Mouse (Mus musculus) T-helper 17 cell (primary cell): ENCODE measurements around the gene Rnf26.

Experiments
- in situ Hi-C, 2 experiments: fragments of 300-600 bp; cut with MboI, MseI; formaldehyde crosslinking; loops; 1 replicate in 1 of 2; 2 replicates in 1 of 2; pipeline ENCODE4 v1.15.1; 2025; ENCODE audit warnings: high pct_unique_total_duplicates in 2 of 2

The Rnf26 gene

DNA sequence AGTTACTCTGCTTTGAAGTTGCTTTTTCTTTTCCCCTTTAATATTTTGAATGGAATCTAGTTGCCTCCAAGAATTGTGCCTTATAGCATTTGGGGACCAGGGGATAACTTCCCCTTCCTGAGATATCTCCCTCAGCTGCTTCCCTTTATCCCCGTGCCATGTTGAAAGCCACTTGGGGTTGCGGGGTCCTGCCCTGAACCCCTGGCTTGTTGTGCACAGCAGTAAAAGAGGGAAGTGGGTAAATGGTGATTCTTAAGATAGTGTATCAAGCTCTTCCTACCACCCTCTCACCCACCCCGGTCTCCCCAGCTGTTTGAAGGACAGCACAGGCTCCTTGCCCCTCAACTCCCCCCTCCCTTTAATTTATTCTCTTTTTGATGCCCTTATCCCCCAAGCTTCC, 18.6 kb downstream of the Rnf26 start:
- in situ Hi-C loops = no loop called here

DNA sequence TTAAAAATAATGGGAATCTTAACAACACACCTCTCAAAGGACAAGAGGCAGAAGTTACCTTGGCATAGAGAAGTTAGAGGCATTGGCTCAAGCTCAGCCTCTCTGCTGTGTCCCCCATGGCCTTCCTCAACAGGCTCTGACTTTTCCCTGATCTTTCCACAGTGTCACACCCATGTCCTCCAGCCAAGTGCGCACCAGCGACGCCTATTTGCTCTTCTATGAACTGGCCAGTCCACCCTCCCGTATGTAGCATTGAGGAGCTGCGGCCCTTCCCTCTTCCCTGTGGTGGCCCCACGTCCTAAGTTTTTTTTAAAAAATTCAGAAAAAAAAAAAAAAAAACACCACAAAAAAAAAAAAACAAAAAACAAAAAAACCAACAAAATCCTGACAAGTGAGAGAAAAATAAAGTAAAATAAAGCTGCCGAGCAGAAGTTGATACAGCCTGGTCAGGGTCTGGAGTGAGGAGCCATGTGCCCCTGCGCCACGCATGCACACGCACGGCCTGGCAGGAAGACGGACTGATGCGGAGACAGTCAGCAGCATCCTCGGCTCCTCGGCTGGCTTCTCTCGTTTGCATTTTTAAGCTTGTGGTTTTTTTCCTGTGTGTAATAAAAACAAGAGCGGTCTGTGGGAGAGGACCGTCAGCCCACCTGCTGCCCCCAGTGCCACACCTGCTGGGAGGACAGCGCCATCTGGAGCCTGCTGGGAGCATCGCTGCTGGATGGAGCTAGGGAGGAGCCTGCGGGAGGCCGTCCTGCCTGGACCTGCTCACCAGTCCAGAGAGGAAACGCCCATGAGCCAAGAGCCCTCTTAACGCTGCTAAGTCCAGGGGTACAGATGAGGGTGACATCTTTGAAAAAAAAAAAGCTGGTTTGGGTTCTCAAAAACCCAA, 19.5 kb downstream of the Rnf26 start:
- in situ Hi-C loops = no loop called here

DNA sequence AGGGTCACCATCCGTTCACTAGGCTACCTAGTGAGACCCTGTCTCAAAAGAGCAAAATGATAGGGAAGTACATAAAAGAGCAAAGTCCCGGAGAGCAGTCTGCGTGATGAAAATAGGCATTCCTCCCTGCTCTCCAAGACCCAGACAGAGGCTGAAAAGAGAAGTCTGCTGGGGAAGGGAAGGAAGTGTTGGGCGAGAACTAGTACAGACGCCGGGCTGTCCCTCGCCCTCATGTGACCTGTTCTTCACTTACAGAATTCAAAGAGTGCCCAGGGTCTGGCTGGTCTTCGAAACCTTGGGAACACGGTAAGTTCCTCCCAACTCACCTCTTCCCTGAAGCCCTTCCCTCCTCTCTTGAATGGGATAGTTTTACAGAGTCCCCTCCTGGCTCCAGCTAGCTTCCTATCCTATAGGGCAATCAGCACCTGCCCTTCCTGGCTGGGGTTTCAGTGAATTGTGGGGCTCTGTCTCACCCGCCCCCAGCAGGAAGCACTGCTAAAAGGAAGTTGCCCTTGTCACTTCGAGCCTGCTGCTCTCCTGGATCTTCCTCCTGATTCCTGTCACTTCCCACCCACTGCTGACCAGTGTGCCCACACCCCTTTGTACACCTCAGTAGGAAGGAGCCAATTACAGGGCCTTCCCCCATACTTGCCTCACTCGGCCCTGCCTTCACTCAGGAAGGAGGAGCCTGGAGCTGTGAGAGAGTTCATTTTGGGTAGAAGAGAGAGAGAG, 24.3 kb downstream of the Rnf26 start:
- in situ Hi-C loops = no loop called here

DNA sequence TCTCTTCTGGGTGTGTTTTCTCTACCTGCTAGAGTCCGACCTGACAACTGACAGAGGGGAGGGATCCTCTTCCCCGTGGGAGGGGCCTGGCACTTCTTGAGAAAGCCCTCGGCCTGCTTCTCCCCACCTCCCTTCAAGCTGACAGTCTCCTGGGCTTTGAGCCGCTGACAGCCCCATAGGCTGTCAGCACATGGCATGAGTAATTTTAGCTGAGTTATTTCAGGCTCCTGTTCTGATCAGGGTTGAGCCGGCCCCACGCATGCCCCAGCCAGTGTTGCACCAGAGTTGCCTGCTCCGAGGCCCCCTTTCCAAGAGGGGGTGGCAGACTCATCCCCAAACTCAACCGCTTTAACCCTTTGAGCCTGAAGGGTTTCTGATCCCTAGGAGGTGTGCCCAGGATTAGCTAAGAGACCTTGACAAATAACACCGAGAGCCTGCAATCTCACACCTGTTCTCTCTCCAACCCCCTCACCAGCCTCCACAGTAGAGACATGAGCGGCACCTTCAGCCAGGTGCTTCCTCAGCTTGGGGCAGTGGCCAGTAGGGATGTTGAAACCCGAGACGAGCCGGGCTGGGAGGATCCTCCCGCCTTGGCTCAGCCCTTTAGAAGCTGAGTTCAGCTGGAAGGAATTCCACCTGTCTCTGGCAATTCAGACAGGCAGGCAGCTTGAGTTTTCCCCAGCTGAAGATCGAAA, 25.4 kb downstream of the Rnf26 start:
- in situ Hi-C loops = no loop called here

DNA sequence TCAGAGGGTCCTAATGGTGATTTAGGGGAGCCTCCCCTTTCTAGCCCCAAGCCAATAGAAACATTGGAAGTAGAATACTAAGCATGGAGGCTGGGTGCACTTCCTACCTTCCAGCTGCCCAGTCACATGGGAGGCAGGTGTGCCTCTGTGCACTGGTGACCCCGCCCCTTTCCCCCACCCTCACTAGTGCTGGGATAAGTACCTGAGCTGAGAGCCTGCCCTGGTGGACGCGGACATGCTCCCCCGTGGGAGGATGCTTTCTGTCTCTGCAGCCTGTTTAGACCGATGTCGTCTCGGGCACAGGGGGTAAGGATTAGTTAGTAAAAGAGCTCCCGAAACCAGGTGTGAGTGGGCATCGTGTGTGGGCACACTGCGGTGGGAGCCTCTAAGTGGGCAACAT, 26.4 kb downstream of the Rnf26 start:
- in situ Hi-C loops = no loop called here

DNA sequence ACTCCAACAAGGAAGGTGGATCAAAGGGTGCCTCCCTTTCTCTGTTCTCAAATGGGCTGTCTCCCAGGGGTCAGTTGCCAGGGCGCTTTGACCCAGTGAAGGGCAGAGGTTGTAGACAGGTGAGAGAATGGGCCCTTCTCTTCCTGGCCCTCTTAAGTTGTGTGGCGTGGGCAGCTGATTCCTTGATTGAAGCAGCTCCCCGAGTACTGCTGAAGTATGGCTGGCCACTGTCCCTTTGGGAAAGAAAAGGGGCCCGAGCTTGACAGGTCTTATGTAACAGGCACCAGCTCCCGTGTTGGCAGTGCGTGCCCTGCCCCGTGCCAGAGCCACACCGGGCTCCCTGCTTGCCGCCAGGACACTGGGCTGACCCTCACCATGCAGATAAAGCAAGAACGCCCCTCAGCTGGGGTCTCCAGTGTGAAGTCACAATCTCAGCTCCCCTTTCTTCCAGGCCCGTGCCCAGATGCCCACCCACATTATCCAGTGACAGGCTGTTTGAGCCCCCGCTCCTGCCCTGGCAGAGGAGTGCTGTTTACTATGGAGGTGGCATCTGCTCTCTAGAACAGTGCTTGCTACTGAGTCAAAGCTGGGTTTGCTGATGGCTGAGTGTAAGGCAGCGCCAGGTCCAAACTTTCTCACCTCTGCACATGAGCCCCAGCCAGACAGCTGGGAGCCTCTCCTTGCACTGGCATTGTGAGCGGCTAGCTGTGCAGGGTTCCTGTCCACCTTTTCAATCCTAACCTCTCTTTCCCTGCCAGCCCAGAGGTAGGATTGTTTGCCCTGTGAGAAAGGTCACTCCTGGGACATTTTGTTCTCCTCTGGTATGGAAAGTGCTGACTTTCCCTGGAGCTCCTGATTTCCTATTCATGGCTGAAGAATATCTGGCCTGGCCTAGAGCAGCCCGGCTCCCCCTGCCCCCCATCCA, 27.3 kb downstream of the Rnf26 start:
- in situ Hi-C loops = no loop called here

DNA sequence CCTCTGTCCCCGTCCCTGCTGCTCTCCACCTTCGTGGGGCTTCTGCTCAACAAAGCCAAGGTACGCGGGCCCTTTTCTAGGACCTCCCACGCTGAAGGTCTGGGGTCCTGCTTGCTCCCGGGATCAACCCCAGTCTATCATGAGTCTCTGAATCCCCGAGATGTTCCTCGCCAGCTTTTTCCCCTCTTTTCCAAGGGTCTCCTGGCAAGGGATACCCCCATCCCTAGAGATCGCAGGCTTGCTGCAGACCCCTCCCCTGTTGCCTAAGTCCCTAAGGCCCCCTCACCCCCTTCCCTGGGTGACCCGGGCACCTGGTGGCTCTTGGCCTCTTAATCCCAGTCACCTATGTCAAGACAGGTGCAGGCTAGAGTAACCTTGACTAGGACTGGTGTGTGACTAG, 28.0 kb downstream of the Rnf26 start:
- in situ Hi-C loops = no loop called here

DNA sequence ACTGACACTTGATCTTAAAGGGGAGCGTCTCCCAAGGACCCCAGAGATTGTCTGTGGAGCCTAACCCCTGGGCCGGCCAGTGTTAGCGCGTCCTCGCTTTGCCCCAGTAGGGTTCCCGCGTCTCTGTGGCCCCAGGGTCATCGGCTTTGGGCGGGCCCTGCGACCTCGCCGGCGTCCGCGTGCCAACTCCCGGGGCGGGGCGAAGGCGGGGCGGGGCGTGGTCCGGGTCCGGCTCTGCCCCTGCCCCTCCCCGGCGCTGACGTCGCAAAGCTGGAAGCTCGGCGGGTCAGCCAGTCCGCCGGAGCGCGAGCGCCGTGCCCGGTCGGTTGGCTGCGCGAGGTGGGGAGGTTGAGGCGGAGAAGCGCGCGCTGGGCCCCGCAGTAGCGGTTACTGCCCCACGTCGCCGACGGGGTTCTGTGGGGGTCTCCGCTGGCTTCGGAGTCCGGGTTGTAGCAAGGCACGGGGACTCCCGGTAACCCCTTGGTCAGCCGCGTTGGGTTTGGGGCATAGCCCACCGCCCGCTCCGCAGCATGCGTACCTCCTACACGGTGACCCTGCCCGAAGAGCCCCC, 28.6 kb downstream of the Rnf26 start:
- in situ Hi-C loops = no loop called here

DNA sequence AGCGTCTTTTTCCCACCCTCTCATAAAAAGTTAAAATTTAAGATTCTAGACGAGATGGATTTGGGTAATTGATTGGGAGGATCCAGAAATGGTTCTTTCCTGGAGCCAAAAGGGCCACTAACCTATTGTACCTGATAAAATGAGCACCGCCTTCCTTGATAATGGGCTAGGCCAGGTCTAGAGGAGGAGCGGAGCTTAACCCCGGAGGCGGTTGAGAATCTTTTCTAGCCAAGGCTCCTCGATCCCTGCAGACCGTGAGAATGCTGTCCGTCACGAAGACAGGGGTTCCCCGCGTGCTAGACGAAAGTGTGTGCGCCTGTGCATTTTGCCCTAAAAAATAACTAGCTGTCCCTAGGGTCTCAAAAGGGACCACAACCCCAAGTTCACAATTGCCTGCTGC, 29.1 kb downstream of the Rnf26 start:
- in situ Hi-C loops = no loop called here

DNA sequence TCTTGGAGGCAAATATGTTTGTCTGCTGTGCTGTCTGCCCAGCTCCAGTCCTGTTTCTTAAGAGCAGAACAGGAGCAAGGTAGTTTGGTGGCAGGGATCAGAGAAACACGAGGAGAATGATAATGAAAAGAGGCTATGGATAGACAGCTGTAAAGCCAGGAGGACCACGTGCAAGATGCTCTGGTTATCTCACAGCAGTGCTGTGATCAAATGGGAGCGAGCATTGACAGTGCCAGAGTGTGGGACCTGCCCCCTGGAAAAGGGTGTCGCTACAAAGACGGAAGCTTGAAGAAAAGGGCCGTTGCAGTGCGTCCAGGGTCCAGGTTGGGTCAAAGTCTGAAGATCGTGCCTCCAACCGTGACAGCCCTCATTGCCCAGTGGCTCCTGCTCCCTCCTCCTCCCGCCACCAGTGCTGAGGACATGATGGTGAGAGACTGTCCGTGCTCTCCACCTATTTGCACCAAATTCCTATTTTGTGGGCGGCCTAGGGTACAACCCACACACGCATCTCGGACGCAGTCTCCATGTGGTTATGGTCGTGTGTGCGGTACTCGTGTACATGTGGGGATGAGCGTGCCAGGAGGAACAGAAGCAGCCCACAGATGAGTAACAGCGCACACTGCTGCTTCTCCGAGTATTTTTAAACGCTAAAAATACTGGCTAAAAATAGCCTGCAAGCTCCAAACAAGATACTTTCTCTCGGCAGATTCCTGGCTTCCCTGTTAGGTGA, 29.8 kb downstream of the Rnf26 start:
- in situ Hi-C loops = no loop called here

DNA sequence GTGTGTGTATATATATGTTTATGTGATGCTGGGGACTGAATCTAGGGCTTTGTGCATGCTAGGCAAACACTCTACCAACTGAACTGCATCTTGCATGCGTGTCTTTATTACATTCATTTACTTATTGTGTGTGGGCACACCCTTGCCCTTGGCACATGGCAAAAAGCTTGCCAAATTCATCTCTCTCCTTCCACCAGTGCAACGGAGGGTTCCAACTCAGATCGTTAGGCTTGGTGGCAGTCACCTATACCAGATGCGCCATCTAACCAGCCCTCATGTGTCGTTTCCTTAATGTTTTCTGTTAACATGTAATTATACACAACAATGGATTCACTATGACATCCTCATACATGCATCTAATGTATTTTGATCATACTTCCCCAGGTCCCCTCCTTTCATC, 31.1 kb downstream of the Rnf26 start:
- in situ Hi-C loops = no loop called here

DNA sequence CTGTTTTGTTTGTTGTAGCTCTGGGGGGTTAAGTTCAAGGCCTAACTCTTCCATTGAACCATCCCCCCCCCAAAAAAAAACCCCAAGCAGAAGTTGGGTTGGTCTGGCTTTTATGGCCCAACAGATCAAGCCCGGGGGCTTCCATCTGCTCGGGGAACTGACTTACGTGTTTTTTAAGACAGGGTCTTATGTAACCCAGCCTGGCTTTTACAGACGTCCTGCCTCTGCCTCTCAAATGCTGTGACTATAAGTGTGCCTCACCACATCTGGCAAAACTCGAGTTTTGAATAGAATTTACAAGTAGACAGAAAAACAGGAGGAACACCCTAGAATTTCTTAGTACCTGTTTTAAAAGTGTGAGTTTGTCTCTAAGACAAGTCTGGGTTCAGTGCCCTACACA, 31.7 kb downstream of the Rnf26 start:
- in situ Hi-C loops = no loop called here

DNA sequence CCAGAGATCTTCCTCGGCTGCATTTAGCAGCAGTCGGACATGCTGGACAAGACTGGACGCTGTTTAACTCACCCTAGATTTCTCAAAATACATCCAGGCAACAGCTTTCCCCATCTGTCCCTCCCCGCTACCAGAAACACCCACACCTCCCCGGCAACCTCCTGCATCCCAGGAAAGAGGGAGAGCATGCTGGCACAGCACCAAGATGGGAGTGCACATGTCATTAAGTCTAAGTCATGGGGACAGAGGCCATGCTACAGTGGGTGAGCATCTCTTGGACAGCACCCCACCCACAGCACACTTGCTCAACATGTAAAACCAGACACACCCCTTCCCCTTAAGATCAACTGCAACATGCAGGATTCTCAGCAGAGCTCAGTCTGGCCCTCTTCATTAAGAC, 32.4 kb downstream of the Rnf26 start:
- in situ Hi-C loops = no loop called here

DNA sequence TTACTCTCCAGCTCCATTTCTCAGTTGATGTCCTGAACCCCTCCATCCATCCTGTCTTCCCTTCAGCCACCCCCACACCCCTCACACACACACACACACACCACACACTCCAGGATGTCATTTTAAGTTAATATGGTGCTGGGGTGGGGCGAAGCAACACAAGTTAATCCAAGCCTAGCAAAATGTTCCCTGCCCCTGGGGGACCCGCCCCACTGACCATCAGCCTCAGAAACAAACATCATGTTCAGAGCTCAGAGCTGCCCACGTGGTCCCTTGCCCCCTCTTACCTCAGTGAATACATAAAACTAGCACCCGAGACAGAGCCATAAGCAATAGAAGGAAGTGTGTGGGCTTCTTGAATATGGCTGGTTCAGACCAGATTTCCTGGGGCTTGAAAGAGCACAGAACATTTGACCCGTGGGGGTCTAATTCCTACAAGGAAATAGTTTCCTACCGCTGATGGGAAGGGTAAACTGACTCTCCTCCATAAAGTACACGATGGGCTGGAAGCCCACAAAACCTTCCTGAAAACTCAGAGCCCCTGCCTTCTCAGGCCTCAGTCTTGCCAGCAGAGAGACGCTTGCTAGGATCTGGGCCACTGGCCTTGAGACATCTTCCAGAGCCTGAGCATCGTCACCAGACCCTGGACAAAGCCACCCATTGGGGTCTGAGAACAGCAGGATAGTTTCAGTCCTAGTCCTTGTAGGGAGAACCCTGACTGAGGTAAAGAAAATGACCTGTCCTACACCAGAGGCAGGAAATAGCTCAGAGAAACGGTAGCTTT, 33.1 kb downstream of the Rnf26 start:
- in situ Hi-C loops = no loop called here

DNA sequence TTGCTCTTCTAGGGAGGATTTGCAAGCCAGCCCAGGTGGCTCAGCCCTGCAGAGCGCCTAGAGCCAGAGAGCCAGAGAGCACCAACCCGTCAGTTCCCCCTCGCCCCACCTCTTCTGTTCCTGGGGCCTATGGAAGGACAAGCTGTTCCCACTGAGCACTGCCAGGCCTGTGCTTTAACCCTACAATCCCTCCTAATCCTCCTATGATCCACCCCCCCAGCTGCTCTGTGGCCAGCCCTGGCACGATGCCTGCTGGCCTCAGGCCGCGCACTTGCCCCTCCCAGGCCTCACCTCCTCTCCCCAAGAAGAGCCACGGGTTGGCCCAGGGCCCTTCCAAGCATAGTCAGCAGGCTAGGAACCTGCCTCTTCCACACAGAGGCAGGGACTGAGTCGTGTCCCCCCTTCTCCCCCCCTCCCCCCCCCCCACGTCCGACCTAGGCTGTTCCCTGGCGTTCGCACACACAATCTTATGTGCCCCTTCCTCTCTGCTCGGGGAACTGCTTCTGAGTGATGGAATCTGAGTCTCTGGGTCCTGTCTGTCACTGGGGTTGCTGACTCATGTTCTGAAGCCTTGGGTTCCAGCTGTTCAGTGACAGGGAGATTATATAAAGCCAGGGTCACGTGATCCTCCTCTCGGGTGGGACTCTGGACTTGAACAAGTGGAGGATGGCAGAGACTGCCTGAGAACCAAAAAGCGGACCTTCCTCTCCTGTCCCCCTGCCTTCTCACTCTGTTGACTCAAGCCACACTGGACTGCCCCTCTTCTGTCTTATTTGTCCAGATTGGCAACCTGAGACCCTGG, 34.2 kb downstream of the Rnf26 start:
- in situ Hi-C loops = no loop called here

DNA sequence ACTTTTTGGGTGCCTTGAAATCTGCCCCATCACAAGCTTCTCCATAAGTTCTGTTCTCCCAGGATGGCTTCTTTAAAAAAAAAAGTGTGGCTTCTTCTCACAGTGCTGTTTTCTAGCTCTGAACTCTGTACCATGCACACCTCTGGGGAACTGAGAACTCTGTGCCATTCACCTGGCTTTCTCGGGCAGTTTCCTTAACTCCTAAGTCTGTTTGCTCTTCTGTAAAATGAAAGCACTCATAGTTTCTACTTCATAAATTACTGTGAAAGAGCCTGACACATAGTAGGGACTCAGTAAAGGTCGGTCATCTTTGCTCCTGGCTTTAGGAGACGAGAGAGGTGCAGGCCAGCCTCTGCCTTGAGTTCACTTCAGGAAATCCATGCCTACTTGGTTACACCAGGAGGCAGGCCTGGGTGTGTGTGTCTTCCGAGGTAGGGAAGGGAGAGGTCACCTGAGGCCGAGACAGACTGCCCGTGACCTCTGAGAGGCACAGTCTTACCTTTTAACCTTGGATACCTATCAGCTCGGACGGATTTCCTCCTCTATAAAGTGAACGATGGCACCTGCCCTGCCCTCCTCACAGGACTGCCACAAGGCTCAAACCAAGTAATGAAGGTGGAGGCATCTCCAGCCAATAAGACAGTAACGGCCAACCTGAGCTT, 35.0 kb downstream of the Rnf26 start:
- in situ Hi-C loops = no loop called here

DNA sequence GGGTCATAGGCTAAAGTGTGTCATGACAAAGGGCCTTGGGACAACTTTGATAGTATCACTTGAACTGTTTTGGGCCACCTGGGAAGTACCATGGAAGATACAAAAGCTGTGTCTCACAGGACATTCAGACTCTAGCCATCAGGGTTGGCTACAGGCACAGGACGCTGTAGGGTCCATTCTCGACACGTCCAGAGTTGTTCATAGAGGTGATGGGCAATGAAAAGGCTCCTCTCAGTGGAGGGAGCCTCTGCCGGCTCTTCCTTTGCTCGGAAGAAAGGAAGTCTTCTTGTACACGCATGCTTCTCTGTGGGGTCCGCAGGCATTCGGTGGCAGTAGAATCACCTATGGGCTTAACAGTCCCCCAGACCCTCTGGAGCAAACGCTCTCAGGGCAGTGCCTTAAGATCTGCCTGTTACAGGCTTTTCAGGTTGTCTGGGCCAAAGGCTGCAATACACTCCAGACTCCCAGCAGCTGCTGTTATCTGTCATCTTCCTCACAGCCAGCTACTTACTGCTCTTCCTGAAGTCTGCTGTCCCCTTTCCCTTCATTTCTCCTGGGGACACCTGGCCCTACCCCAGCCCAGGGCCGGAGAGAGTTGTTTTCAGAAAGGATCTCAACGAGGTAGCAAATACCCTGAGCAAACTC, 35.9 kb downstream of the Rnf26 start:
- in situ Hi-C loops = no loop called here

DNA sequence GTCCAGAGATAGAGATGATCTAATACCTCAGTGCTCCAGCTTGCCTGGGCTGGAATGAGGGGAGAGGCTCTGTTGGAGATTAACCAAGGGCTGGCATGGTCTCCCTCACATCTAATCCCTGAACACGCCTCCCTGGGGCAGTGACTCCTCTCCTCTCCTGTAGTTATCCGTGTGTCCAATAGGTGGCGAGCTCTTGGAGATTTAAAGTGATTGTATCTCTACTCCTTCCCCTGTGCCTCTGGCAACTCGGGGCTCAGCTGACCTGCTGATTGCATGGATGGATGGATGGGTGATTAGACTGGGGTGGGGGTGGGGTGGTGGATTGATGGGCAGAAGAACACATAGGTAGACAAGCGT, 36.6 kb downstream of the Rnf26 start:
- in situ Hi-C loops = no loop called here
